Mouse (Mus musculus): ENCODE results near the gene Itga4. TPM values are rescaled to one million over a fixed set of nuclear protein-coding genes. Genes with fewer than 3 reads are reported as not detected.

The Itga4 gene
- polyA plus RNA-seq, 1 experiment from 2014 or later: 11.1 TPM

DNA sequence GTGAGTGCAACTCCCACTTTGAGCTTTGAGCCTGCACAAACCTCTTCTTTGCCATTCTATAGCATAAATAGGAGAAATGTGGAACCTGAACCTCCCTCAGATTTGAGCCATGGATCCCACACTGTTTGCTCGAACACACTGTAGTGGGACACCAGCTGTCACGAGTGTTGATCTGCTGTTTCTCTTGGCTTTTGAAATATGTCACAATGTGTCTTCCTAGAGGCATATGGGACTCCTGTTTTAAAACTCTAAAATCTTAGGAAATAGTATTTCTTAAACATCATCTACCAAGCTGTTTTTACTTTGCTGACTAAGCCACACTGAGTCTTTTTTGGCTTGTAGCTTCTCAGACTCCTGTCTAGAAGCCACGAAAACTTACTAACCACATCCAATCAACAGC is 102.6 kb downstream of the Itga4 start:
- Histone ChIP-seq H3K4me1 (no peaks in the 10 kb centered on the region), H3K9me3 (replicated peaks) (no peaks in the 10 kb centered on the region), H3K36me3 (no peaks in the 10 kb centered on the region), H3K9ac (no peak overlapping the region), H3K4me2 (replicated peaks) (no peak overlapping the region), H3K27me3 (no peaks in the 10 kb centered on the region), H3K27ac (replicated peaks) (no peak overlapping the region), H3K4me3 (replicated peaks) (no peak overlapping the region)
- ATAC-seq (ENCODE audit: insufficient number of reproducible peaks, low FRiP score, low TSS enrichment, low read depth): no peak
- WGBS: 71% methylated on average over 3 of the region's 3 CpGs

DNA sequence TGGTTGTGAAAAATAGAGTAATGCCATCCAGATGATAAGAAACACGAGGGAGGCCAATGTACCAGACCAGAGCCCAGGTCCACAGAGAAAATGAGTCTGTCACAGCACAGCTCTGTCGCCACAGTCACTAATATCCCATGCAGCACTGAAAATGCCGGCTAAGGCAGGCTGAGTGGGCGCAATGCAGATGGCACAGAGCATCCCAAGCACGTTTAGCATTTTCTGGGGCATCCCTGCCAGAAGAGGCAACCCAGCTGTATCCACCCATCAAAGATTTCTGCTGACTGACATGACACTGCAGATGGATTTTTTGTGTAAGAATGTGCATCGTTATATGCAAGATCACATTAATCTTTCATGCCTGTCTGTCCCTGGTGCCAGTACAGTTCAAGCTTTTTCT is 106.8 kb downstream of the Itga4 start:
- H3K4me3 ChIP-seq (replicated peaks): no peak overlapping the region
- no peak for ATAC-seq (ENCODE audit: insufficient number of reproducible peaks, low FRiP score, low TSS enrichment, low read depth)
- H3K4me1 ChIP-seq: no peaks in the 10 kb centered on the region
- H3K36me3 ChIP-seq: no peaks in the 10 kb centered on the region
- 44% methylated on average over 6 of the region's 6 CpGs for WGBS
- no peak overlapping the region for H3K9ac ChIP-seq
- no peak overlapping the region for H3K27ac ChIP-seq (replicated peaks)
- no peaks in the 10 kb centered on the region for H3K9me3 ChIP-seq (replicated peaks)
- no peak overlapping the region for H3K4me2 ChIP-seq (replicated peaks)
- H3K27me3 ChIP-seq: no peaks in the 10 kb centered on the region

DNA sequence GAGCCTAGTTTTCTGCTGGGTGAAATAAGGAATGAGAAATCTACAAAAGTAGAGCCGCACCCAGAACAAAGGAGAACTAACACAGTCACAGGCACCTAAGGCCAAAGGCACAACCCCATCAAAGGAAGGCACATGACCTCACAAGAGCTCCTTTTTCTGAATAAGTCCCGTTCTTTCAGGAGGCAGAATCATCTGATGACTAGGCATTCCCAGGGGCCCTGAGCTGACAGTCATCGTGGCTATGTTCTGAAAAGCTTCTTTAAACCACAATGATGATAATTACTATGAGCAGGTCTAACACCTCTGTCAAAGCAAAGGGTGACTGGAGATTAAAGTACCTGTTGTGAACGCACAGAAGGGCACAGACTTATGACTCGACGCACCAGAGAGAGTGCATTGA is 108.7 kb downstream of the Itga4 start:
- Histone ChIP-seq H3K4me3 (replicated peaks) (no peak overlapping the region), H3K4me2 (replicated peaks) (no peak overlapping the region), H3K9ac (no peak overlapping the region), H3K27me3 (no peaks in the 10 kb centered on the region), H3K9me3 (replicated peaks) (no peaks in the 10 kb centered on the region), H3K27ac (replicated peaks) (no peak overlapping the region), H3K4me1 (no peaks in the 10 kb centered on the region), H3K36me3 (no peaks in the 10 kb centered on the region)
- ATAC-seq (ENCODE audit: insufficient number of reproducible peaks, low FRiP score, low TSS enrichment, low read depth): no peak
- 58% methylated on average over 6 of the region's 6 CpGs for WGBS

GRCm38 (mm10) chr2:79367451-79368450 is 112.5 kb downstream of the Itga4 start:
- Histone ChIP-seq H3K27me3 (no peaks in the 10 kb centered on the region), H3K36me3 (no peaks in the 10 kb centered on the region), H3K4me1 (no peaks in the 10 kb centered on the region), H3K9me3 (replicated peaks) (no peaks in the 10 kb centered on the region), H3K4me2 (replicated peaks) (no peak overlapping the region), H3K27ac (replicated peaks) (no peak overlapping the region), H3K4me3 (replicated peaks) (no peak overlapping the region), H3K9ac (no peak overlapping the region)
- ATAC-seq (ENCODE audit: insufficient number of reproducible peaks, low FRiP score, low TSS enrichment, low read depth): peak; percentile 54; the same call in 1 of the 2 replicates
- WGBS: 67% methylated on average over 18 of the region's 18 CpGs

GRCm38 (mm10) chr2:79368661-79369060 is 113.4 kb downstream of the Itga4 start:
- Histone ChIP-seq H3K9me3 (replicated peaks) (no peaks in the 10 kb centered on the region), H3K36me3 (no peaks in the 10 kb centered on the region), H3K4me1 (no peaks in the 10 kb centered on the region), H3K4me2 (replicated peaks) (no peak overlapping the region), H3K27me3 (no peaks in the 10 kb centered on the region), H3K4me3 (replicated peaks) (no peak overlapping the region), H3K27ac (replicated peaks) (no peak overlapping the region), H3K9ac (no peak overlapping the region)
- ATAC-seq (ENCODE audit: insufficient number of reproducible peaks, low FRiP score, low TSS enrichment, low read depth): no peak
- 76% methylated on average over 12 of the region's 12 CpGs for WGBS

GRCm38 (mm10) chr2:79369061-79369524 is 113.9 kb downstream of the Itga4 start:
- H3K4me1 ChIP-seq: no peaks in the 10 kb centered on the region
- H3K9ac ChIP-seq: no peak overlapping the region
- H3K36me3 ChIP-seq: no peaks in the 10 kb centered on the region
- no peaks in the 10 kb centered on the region for H3K9me3 ChIP-seq (replicated peaks)
- no peak overlapping the region for H3K4me2 ChIP-seq (replicated peaks)
- WGBS: 49% methylated on average over 7 of the region's 7 CpGs
- H3K4me3 ChIP-seq (replicated peaks): no peak overlapping the region
- H3K27me3 ChIP-seq: no peaks in the 10 kb centered on the region
- H3K27ac ChIP-seq (replicated peaks): no peak overlapping the region
- ATAC-seq (ENCODE audit: insufficient number of reproducible peaks, low FRiP score, low TSS enrichment, low read depth): no peak

DNA sequence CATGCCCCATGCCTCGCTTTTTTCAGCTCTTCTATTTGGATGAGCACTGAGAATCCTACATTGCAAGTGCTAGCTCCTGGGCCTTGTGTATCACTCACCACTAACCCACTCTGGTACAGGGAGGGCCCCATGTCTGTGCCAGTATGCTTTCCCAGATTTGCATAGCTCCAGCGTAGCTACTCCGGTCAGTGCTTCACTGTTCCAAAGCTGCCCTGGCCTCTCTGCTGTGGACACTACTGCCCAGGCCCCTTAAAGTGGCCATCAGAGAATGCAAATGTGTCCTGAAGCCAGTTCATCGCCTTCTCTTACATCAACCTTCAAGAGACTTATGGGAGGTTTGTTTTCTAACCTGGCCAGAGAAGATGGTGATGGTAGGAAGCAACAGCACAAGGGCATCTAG is 114.7 kb downstream of the Itga4 start:
- no peak overlapping the region for H3K9ac ChIP-seq
- WGBS: 83% methylated on average over 4 of the region's 4 CpGs
- H3K4me3 ChIP-seq (replicated peaks): no peak overlapping the region
- no peaks in the 10 kb centered on the region for H3K27me3 ChIP-seq
- H3K27ac ChIP-seq (replicated peaks): no peak overlapping the region
- ATAC-seq (ENCODE audit: insufficient number of reproducible peaks, low FRiP score, low TSS enrichment, low read depth): no peak
- H3K36me3 ChIP-seq: no peaks in the 10 kb centered on the region
- no peaks in the 10 kb centered on the region for H3K4me1 ChIP-seq
- no peaks in the 10 kb centered on the region for H3K9me3 ChIP-seq (replicated peaks)
- H3K4me2 ChIP-seq (replicated peaks): 0 out of 2 replicates have a peak overlapping the region, but pooled peaks have one; percentile 24

GRCm38 (mm10) chr2:79370711-79371312 is 115.6 kb downstream of the Itga4 start:
- H3K4me1 ChIP-seq: no peaks in the 10 kb centered on the region
- peak overlapping the region; percentile 20 for H3K4me3 ChIP-seq (replicated peaks)
- H3K4me2 ChIP-seq (replicated peaks): peak overlapping the region; percentile 24; the same call in 1 of the 2 replicates
- no peaks in the 10 kb centered on the region for H3K27me3 ChIP-seq
- no peaks in the 10 kb centered on the region for H3K9me3 ChIP-seq (replicated peaks)
- no peak overlapping the region for H3K9ac ChIP-seq
- 62% methylated on average over 9 of the region's 9 CpGs for WGBS
- H3K36me3 ChIP-seq: no peaks in the 10 kb centered on the region
- ATAC-seq (ENCODE audit: insufficient number of reproducible peaks, low FRiP score, low TSS enrichment, low read depth): no peak
- no peak overlapping the region for H3K27ac ChIP-seq (replicated peaks)

- H3K27me3 ChIP-seq: no peaks in the 10 kb centered on the region
- no peak for ATAC-seq (ENCODE audit: insufficient number of reproducible peaks, low FRiP score, low TSS enrichment, low read depth)
- no peak overlapping the region for H3K27ac ChIP-seq (replicated peaks)
- H3K4me2 ChIP-seq (replicated peaks): no peak overlapping the region
- WGBS: 85% methylated on average over 7 of the region's 7 CpGs
- no peaks in the 10 kb centered on the region for H3K4me1 ChIP-seq
- H3K4me3 ChIP-seq (replicated peaks): no peak overlapping the region
- H3K9ac ChIP-seq: no peak overlapping the region
- H3K9me3 ChIP-seq (replicated peaks): no peaks in the 10 kb centered on the region
- H3K36me3 ChIP-seq: no peaks in the 10 kb centered on the region
Observed at GRCm38 (mm10) chr2:79371326-79372153, 116.3 kb downstream of the Itga4 start.

GRCm38 (mm10) chr2:79372154-79372467 is 116.9 kb downstream of the Itga4 start:
- Histone ChIP-seq H3K4me1 (no peaks in the 10 kb centered on the region), H3K4me2 (replicated peaks) (no peak overlapping the region), H3K36me3 (no peaks in the 10 kb centered on the region), H3K9me3 (replicated peaks) (no peaks in the 10 kb centered on the region), H3K27ac (replicated peaks) (no peak overlapping the region), H3K27me3 (no peaks in the 10 kb centered on the region), H3K9ac (no peak overlapping the region), H3K4me3 (replicated peaks) (no peak overlapping the region)
- ATAC-seq (ENCODE audit: insufficient number of reproducible peaks, low FRiP score, low TSS enrichment, low read depth): no peak
- 76% methylated on average over 2 of the region's 2 CpGs for WGBS
